Mouse (Mus musculus): ENCODE measurements at regions not wholly inside any gene's neighbourhood (a gene's known extent, or its start where the extent isn't known, plus 50 kb on each side); places are given as distances from the start of the nearest gene placed in this dataset.

GRCm38 (mm10) chr5:126335553-126336520 is 804.3 kb downstream of the Tmem132b start:
- ATAC-seq (ENCODE audit: extremely low read depth, insufficient number of reproducible peaks, low FRiP score, low TSS enrichment), result no peak
- Histone ChIP-seq H3K27ac (replicated peaks) (no peak overlapping the region), H3K9ac (no peak overlapping the region), H3K27me3 (replicated peaks) (no peaks in the 10 kb centered on the region), H3K4me3 (no peak overlapping the region), H3K9me3 (no peaks in the 10 kb centered on the region), H3K4me1 (no peaks in the 10 kb centered on the region), H3K4me2 (no peak overlapping the region), H3K36me3 (no peaks in the 10 kb centered on the region)
- WGBS, result 60% methylated on average over 6 of the region's 6 CpGs

DNA sequence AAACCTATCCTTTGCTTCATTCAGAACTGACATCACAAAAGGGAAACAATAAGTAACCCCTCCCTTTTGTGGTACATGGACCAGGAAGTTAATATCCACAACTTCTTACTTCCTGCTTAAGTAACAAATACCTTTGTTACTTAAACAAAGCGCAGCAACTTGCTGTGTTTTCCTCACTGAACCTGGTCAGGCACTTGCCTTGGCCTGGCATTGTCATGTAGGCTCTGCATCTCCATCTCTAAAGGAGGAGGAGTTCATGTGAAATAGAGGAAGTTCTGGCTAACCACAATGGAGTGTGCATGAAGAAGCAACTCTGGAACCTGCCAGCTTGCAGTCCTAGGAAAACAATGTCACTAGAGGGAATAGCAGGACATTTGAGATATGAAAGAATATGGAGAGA is 806.3 kb downstream of the Tmem132b start:
- 62% methylated on average over 1 of the region's 1 CpGs for WGBS
- Histone ChIP-seq H3K27me3 (replicated peaks) (no peaks in the 10 kb centered on the region), H3K9me3 (peaks cover 5% of the 10 kb centered on the region; the same call in 1 of the 2 replicates), H3K4me1 (no peaks in the 10 kb centered on the region), H3K36me3 (no peaks in the 10 kb centered on the region), H3K27ac (replicated peaks) (no peak overlapping the region), H3K4me3 (no peak overlapping the region), H3K9ac (no peak overlapping the region), H3K4me2 (no peak overlapping the region)
- no peak for ATAC-seq (ENCODE audit: extremely low read depth, insufficient number of reproducible peaks, low FRiP score, low TSS enrichment)

GRCm38 (mm10) chr5:126343570-126343969 is 812.0 kb downstream of the Tmem132b start:
- WGBS, result 74% methylated on average over 9 of the region's 9 CpGs
- H3K9ac ChIP-seq, result no peak overlapping the region
- peaks cover 16% of the 10 kb centered on the region; the same call in 1 of the 2 replicates for H3K9me3 ChIP-seq
- no peak overlapping the region for H3K4me2 ChIP-seq
- no peaks in the 10 kb centered on the region for H3K36me3 ChIP-seq
- no peaks in the 10 kb centered on the region for H3K4me1 ChIP-seq
- no peak overlapping the region for H3K27ac ChIP-seq (replicated peaks)
- ATAC-seq (ENCODE audit: extremely low read depth, insufficient number of reproducible peaks, low FRiP score, low TSS enrichment), result no peak
- H3K27me3 ChIP-seq (replicated peaks), result no peaks in the 10 kb centered on the region
- no peak overlapping the region for H3K4me3 ChIP-seq

- WGBS, result 89% methylated on average over 2 of the region's 2 CpGs
- Histone ChIP-seq H3K4me1 (no peaks in the 10 kb centered on the region), H3K9me3 (peaks cover 8% of the 10 kb centered on the region), H3K4me3 (no peak overlapping the region), H3K36me3 (no peaks in the 10 kb centered on the region), H3K9ac (no peak overlapping the region), H3K27ac (replicated peaks) (no peak overlapping the region), H3K4me2 (no peak overlapping the region), H3K27me3 (replicated peaks) (no peaks in the 10 kb centered on the region)
- no peak for ATAC-seq (ENCODE audit: extremely low read depth, insufficient number of reproducible peaks, low FRiP score, low TSS enrichment)
Observed at GRCm38 (mm10) chr5:126350936-126351335, 819.4 kb downstream of the Tmem132b start.

DNA sequence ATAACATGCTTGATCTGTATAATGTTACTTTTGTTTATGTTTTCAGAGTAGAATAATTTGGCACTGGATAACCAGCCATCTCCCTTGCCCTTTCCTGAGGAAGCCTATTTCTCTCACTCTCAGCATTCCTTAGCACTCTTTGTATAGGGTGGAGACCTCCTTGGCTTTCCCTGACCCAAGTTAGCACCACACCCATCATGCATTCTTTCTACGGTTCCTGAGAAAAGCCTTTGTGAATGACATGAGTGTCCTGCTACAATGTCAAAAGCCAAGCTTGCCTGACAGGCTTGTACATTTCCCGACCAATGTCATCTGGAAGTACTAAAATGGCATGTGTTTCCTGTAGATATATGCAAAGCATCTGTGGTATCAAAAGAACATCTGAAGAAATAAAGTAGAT is 837.9 kb downstream of the Tmem132b start:
- no peaks in the 10 kb centered on the region for H3K27me3 ChIP-seq (replicated peaks)
- ATAC-seq (ENCODE audit: extremely low read depth, insufficient number of reproducible peaks, low FRiP score, low TSS enrichment), result no peak
- peaks cover 11% of the 10 kb centered on the region; the same call in 1 of the 2 replicates for H3K9me3 ChIP-seq
- H3K9ac ChIP-seq, result no peak overlapping the region
- H3K4me3 ChIP-seq, result no peak overlapping the region
- no peaks in the 10 kb centered on the region for H3K36me3 ChIP-seq
- no peak overlapping the region for H3K4me2 ChIP-seq
- no peak overlapping the region for H3K27ac ChIP-seq (replicated peaks)
- WGBS, result 76% methylated on average over 2 of the region's 2 CpGs
- no peaks in the 10 kb centered on the region for H3K4me1 ChIP-seq

- no peaks in the 10 kb centered on the region for H3K27me3 ChIP-seq (replicated peaks)
- no peak overlapping the region for H3K4me3 ChIP-seq
- H3K9ac ChIP-seq, result no peak overlapping the region
- H3K27ac ChIP-seq (replicated peaks), result no peak overlapping the region
- no peaks in the 10 kb centered on the region for H3K36me3 ChIP-seq
- H3K9me3 ChIP-seq, result peaks cover 5% of the 10 kb centered on the region; the same call in 1 of the 2 replicates
- WGBS, result 43% methylated on average over 1 of the region's 1 CpGs
- ATAC-seq (ENCODE audit: extremely low read depth, insufficient number of reproducible peaks, low FRiP score, low TSS enrichment), result no peak
- no peak overlapping the region for H3K4me2 ChIP-seq
- H3K4me1 ChIP-seq, result no peaks in the 10 kb centered on the region
Observed at GRCm38 (mm10) chr5:126392306-126392705, 849.3 kb upstream of the Tmem132c start.

- ATAC-seq (ENCODE audit: extremely low read depth, insufficient number of reproducible peaks, low FRiP score, low TSS enrichment), result no peak
- no peaks in the 10 kb centered on the region for H3K36me3 ChIP-seq
- WGBS, result 45% methylated on average over 8 of the region's 8 CpGs
Observed at GRCm38 (mm10) chr5:126395331-126395730, 846.3 kb upstream of the Tmem132c start.

DNA sequence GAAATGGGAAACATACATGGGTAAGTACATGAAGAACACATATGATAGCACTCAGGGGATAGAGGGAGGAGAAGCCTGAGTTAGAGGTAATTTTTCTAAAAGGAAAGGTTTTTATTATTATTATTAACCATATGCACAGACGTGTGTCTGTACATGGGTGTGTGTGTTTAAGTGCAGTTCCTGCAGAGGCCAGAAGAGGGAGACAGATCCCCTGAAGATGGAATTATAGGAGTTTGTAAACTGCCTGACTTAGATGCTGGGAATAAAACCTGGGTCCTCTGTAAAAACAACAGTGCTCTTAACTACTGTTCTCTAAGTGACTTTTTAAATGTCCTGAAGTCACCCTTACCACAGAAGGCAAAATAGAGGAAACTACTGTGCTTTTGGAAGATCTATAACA is 809.9 kb upstream of the Tmem132c start:
- Histone ChIP-seq H3K9ac (no peak overlapping the region), H3K4me2 (no peak overlapping the region), H3K27ac (replicated peaks) (no peak overlapping the region), H3K36me3 (no peaks in the 10 kb centered on the region), H3K27me3 (replicated peaks) (no peaks in the 10 kb centered on the region), H3K4me1 (no peaks in the 10 kb centered on the region), H3K4me3 (no peak overlapping the region), H3K9me3 (peaks cover 13% of the 10 kb centered on the region)
- no peak for ATAC-seq (ENCODE audit: extremely low read depth, insufficient number of reproducible peaks, low FRiP score, low TSS enrichment)
- 83% methylated on average over 1 of the region's 1 CpGs for WGBS

More at GRCm38 (mm10) chr5:126395331-126395730, 846.3 kb upstream of the Tmem132c start:
- no peak overlapping the region for H3K4me2 ChIP-seq
- peaks cover 5% of the 10 kb centered on the region; the same call in 1 of the 2 replicates for H3K9me3 ChIP-seq
- H3K27ac ChIP-seq (replicated peaks), result no peak overlapping the region
- H3K4me1 ChIP-seq, result no peaks in the 10 kb centered on the region
- no peak overlapping the region for H3K4me3 ChIP-seq
- no peaks in the 10 kb centered on the region for H3K27me3 ChIP-seq (replicated peaks)
- H3K9ac ChIP-seq, result no peak overlapping the region

DNA sequence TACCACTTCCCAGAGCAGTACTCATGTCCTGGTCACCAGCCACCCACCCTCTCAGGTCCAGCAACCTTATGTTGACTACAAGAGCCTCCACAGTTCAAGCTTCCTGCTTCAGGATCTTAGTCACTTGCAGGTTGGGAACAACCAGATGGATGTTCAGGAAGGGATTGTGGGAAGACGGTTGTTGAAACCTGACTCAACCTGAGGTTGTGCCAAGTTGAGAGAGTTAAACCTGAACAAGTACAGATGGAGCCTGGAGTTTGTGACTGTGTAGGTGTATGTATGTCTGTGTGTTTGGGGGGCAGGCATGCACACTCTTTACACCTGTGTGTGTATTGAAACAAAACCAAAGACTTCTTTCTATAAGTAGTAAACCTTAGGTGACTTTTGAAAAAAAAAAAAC is 802.9 kb upstream of the Tmem132c start:
- Histone ChIP-seq H3K9me3 (no peaks in the 10 kb centered on the region), H3K9ac (no peak overlapping the region), H3K27me3 (replicated peaks) (no peaks in the 10 kb centered on the region), H3K4me3 (no peak overlapping the region), H3K36me3 (no peaks in the 10 kb centered on the region), H3K27ac (replicated peaks) (no peak overlapping the region), H3K4me2 (no peak overlapping the region), H3K4me1 (no peaks in the 10 kb centered on the region)
- WGBS, result 80% methylated on average over 1 of the region's 1 CpGs
- no peak for ATAC-seq (ENCODE audit: extremely low read depth, insufficient number of reproducible peaks, low FRiP score, low TSS enrichment)

- no peaks in the 10 kb centered on the region for H3K27me3 ChIP-seq (replicated peaks)
- ATAC-seq (ENCODE audit: extremely low read depth, insufficient number of reproducible peaks, low FRiP score, low TSS enrichment), result no peak
- no peak overlapping the region for H3K4me2 ChIP-seq
- no peaks in the 10 kb centered on the region for H3K9me3 ChIP-seq
- WGBS, result 88% methylated on average over 1 of the region's 1 CpGs
- H3K9ac ChIP-seq, result no peak overlapping the region
- H3K36me3 ChIP-seq, result no peaks in the 10 kb centered on the region
- H3K4me3 ChIP-seq, result no peak overlapping the region
- no peak overlapping the region for H3K27ac ChIP-seq (replicated peaks)
- H3K4me1 ChIP-seq, result no peaks in the 10 kb centered on the region
Observed at GRCm38 (mm10) chr5:126440516-126440915, 801.1 kb upstream of the Tmem132c start.

DNA sequence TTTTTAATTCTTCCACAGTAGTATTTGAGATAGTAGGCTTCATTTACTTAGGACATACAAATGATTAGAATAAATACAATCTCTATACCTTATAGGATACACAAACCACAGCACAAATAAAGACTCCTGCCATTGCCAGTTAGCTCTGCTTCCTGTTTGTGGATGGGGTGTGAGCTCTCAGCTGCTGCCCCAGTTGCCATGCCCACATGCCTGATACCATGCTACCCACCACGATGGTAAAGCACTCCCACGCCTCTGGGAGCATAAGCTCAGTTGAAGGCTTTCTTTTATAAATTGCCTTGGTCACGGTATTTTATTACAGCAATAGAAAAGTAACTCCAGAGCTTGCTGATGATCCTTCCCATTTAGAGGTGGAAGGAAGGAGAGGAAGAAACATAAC is 765.8 kb upstream of the Tmem132c start:
- ATAC-seq (ENCODE audit: extremely low read depth, insufficient number of reproducible peaks, low FRiP score, low TSS enrichment), result no peak
- WGBS, result 62% methylated on average over 3 of the region's 3 CpGs

GRCm38 (mm10) chr5:126522076-126522475 is 719.5 kb upstream of the Tmem132c start:
- Histone ChIP-seq H3K4me3 (no peak overlapping the region), H3K4me2 (no peak overlapping the region), H3K36me3 (no peaks in the 10 kb centered on the region), H3K27ac (replicated peaks) (no peak overlapping the region), H3K27me3 (replicated peaks) (no peaks in the 10 kb centered on the region), H3K9me3 (no peaks in the 10 kb centered on the region), H3K9ac (no peak overlapping the region), H3K4me1 (no peaks in the 10 kb centered on the region)
- ATAC-seq (ENCODE audit: extremely low read depth, insufficient number of reproducible peaks, low FRiP score, low TSS enrichment), result no peak
- WGBS, result 69% methylated on average over 4 of the region's 4 CpGs

More for the DNA sequence above, 765.8 kb upstream of the Tmem132c start:
- H3K27ac ChIP-seq (replicated peaks), result no peak overlapping the region
- no peak overlapping the region for H3K4me2 ChIP-seq
- H3K9ac ChIP-seq, result no peak overlapping the region
- H3K9me3 ChIP-seq, result no peaks in the 10 kb centered on the region
- no peaks in the 10 kb centered on the region for H3K36me3 ChIP-seq
- no peaks in the 10 kb centered on the region for H3K27me3 ChIP-seq (replicated peaks)
- no peak overlapping the region for H3K4me3 ChIP-seq
- no peaks in the 10 kb centered on the region for H3K4me1 ChIP-seq
